Mouse (Mus musculus): ENCODE measurements around the gene Fcrlb.
"Not testable (repeated sequence)": the region's sequence is repeated elsewhere in the genome, so short reads cannot be mapped to it uniquely, and the experiment has no call there.

Gene Fcrlb

DNA sequence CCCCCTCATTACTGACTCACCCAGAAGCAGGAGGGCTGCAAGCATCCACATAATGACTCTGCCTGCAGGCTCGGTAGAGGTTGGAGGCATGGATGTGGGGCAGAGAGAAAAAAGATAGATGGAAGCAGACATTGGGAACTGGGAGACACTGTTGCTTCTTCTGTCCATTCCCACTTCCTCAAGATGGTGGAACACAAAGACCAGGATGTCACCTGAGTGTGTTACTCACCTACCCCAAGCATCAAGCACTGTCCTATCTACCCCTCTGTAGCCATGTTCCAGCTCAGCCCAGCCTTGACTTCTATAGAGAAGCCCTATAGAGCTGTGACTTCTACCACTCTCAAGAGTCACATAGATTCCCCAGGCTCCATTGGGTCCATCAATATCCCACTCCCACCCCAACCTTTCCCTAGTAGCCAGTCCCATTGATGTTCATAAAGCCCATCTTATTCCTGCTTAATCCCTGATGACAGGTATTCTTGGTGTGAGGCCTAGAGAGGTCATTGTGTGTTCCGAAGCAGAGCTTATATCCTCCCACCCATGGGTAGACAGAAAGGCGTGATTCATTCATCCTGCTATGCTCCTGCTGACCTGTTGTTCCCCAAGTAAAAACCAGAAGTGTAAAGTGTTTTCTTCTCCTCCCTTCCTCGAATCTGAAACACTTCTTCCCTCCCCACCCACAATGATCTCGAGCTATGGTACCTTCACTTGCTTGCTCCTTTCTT, at the start of gene Fcrlb:
Gene Fcrlb (minus strand): TSS at position 51 of the 725 bp plus-strand sequence.
- no peak for DNase-seq

DNA sequence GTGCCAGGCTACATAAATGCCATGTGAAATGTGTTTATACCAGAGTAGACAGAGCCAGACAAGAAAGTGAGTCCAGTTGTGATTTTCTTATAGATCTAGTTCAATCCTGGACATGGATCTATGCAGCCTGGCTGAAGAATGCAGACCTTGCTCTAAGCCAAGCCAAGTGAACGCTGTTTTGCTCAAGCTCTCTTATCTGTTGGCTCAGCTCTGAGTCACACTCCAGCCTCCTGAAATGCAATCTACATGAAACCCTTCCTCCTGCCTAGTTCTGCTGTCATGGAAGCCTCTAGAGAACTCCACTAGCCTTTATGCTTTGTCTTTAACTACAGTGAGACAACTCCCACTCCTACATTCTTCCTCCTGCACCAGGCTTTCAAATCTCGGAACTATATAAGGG, 49.6 kb upstream of the Fcrlb start:
- DNase-seq: no peak

DNA sequence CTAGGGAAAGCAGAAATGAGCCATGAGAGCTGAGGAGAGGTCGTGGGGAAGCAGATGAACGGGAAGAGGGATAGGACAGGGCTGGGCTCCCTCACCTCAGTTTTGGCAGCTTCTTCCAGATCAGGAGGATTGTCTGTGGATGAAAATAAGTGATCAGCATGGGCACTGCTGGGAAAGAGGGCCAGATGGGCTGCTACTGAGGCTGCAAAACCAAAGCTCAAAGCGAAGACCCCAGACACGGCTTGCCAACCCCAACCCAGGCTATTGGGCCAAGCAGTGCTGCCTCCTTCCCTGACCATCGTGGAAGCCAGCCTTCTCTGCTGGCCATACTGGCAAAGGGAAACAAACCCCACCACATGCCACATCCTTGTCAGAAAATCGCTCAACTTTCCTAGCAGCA, 48.4 kb upstream of the Fcrlb start:
- DNase-seq: no peak

DNA sequence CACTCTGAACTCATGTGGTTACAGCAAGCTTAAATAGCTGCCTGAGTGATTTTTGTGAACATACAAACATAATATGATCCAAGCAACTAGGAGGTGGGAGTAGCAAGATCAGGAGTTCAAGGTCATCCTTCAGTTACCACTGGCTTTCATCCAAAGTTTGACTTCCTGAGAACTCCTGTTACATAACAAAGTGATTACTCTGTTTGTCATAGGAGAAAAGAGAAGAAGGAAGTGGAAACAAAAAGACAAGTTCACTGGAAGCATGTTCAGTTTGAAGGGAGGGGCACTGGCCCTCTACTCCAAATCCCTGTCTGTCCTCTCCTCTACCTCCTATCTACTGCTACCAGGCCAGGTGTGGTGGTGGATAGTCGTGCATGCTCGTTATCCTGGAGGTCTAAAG, 47.0 kb upstream of the Fcrlb start:
- no peak for DNase-seq

DNA sequence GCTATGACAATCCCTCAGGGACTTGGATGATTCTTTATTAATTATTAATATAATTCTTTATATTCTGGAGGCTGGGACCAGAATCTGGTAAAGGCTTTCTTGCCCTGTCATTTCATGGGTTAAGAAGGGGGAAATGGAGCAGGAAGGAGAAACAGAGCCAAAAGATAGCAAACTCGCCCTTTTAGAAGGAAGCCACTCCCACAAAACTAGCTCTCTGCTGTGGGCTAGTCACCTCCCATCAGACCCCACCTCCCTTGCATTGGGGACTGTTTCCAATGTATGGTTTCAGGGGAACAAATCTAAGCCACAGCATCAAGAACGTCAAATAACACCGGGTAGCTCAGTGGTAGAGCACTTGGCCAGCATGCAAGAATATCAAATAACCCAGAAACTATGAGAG, 45.5 kb upstream of the Fcrlb start:
- no peak for DNase-seq

DNA sequence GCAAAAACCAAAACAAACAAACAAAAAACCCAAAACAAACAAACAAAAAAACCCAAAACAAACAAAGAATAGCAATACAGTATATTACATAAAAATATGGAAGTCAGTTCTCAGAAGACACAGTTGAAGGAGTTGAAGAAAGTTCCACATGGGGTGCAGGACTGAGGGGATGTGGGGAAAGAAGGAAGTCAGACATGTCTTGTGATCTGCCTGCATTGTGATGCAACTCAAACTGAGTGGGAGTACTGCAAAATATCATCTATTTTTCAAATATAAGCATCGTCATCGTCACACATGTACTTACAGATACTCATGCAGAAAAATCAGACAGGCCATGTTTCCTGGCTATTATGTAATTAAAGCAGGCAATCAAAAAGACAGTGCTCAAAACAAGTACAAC, 40.5 kb upstream of the Fcrlb start:
- no peak for DNase-seq

DNA sequence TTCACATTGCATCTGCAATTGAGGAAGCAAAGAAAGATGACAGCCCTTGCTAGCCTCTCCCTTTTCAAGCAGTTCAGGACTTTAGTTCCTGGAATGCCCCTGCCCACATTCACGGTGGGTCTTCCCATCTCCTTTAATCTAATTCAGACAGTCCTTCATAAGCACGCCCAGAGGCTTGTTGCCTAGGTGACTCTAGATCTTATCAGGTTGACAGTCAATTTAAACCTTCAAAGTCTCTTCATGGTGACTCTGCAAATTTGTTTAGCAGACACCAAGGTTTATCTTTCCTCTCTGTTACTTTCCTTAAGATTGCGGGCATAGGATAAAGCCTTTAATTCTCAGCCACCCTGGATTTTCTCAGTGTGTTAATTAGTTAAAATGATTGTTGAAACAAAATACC, 38.0 kb upstream of the Fcrlb start:
- no peak for DNase-seq

DNA sequence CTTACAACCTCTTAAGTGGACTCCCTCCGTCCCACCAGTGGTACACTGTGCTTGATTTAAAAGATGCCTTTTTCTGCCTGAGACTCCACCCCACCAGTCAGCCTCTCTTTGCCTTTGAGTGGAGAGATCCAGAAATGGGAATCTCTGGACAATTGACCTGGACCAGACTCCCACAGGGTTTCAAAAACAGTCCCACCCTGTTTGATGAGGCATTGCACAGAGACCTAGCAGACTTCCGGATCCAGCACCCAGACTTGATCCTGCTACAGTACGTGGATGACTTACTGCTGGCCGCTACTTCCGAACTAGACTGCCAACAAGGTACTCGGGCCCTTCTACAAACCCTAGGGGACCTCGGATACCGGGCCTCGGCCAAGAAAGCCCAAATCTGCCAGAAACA, 32.2 kb upstream of the Fcrlb start:
- DNase-seq: not testable (repeated sequence)

DNA sequence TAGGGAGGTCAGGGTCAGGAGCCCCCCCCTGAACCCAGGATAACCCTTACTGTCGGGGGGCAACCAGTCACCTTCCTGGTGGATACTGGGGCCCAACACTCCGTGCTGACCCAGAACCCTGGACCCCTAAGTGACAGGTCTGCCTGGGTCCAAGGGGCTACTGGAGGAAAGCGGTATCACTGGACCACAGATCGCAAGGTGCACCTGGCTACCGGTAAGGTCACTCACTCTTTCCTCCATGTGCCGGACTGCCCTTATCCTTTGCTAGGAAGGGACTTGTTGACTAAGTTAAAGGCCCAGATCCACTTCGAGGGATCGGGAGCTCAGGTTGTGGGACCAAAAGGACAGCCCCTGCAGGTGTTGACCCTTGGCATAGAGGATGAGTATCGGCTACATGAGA, 31.4 kb upstream of the Fcrlb start:
- DNase-seq: not testable (repeated sequence)

DNA sequence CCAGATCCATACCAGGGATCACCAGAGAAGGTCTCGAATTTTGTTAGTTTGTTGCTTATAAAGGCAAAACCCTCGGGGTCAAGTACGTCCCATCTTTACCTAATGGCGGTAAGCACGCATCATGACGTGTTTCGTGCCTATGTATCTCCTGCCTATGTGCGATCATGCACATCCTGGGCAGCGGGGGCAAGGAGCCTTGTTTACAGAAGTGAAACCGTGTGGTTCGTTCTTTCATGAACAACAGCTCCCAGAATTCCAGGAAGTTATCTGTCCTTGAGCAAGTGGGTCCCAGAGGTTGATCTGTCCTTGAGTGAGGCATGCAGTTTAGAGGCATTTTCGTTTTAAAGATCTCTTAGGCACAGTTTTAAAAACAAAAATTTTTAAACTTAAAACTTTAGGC, 26.5 kb upstream of the Fcrlb start:
- DNase-seq: peak; percentile 64 to 69

DNA sequence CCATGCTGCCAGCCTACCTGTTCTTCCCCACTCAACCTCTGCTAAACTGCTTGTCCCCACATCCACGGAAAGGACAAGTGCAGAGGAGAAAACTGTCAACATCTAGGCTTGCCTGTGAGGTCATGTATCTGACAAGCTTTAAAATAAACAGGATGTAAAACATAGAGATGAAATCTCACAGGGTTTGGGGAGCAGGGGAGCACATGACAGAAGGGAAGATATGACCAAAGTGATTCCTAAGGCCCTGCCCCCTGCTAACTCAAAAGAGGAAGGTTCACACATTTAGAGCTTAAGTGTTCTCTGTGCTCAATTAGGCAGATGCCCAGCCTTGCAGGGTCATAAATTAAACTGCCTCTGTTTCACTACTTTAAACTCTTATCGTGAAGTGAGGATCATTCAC, 21.6 kb upstream of the Fcrlb start:
- no peak for DNase-seq

DNA sequence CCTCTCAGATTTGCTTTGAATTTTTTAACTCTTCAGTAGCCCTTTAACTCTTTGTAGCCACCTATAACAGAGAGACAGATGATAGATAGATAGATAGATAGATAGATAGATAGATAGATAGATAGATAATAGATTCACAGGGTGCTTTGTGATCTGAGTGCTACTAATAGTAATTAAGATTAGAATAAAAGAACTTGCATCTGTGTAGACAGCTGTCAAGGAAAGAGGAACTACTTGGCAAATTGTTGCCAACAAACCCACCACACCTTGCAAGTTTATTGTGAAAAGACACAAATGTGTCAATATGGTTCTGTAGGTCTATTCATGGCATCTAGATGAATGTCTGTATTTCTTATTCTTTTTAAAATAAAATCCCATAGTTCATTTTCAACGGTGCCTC, 21.2 kb upstream of the Fcrlb start:
- DNase-seq: no peak

DNA sequence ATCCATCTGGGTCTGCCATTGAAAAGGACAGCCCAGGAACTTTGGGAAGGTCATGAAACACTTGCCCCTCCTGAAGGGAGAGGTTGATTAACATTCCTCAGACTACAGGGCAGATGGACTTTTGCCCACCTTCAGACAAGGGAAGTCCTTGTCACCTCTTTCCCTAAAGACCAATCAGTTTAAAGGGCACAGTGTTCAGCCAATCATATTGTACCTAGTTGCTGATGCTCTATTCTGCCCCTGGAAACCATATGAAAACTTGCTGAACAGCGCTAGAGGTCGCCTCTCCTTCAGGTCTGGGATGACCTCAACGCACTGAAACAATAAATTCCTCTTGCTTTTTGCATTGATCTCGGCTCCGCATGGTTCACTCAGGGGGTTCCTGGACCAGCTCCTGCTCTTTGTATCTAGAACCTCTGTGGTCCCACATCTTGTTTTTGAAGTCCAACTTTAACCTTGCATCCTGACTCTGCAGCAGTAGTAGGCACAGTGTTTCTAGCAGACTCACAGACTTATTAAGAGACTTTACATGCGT, 20.7 kb upstream of the Fcrlb start:
- no peak for DNase-seq

DNA sequence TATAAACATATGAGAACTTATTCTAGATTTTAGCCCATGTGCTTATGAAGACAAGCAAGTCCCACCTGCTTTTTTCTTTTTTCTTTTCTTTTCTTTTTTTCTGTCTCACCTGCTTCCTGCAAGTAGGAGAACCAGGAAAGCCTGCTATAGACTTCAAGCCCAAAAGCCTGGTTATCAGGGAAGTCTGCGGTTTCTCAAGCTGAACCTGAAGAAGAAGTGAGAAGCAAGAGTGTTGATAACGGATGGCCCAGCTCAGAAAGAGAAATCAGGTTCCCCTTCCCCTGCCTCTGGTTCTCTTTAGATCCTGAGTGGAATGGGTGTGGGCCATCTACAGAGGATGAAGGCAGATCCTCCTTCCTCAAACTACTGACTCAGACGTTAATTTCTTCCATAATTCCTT, 19.3 kb upstream of the Fcrlb start:
- DNase-seq: no peak

DNA sequence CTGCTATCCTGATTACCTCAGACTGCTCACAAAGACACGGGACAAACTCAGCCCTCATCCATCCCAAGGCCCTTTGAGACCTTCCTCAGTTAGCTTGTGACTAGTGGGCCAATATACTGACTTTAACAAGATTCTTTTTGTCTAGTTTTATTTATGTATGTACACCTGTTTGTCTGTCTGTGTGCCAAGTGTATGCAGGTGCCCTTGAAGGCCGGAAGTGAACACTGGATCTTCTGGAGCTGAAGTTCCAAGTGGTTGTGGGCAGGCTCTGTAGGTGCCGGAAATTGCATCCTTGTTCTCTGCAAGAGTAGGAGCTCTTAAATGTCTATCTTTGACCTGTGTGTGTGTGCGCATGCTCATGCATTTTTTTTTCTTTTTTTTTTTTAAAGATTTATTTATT, 16.5 kb upstream of the Fcrlb start:
- no peak for DNase-seq

DNA sequence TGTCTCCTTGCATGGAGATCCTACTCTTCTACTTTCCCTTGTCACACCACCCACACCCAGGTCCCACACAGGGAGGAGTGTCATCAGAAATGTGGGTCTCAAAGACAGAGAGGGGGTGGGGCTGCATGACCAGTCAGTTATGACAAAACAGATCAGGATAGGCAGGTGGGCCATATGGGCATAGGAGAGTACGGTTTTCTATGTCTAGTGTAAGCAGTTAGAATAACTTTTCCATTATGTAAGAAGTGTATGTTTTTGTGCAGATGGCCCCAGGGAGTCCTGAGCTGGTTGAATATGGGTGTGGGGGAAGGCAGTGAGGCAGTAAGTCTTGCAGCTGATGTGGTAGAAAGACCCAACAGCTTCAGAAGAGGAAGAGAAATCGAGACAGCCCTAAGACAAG, 15.7 kb upstream of the Fcrlb start:
- DNase-seq: peak; percentile 58 to 67

DNA sequence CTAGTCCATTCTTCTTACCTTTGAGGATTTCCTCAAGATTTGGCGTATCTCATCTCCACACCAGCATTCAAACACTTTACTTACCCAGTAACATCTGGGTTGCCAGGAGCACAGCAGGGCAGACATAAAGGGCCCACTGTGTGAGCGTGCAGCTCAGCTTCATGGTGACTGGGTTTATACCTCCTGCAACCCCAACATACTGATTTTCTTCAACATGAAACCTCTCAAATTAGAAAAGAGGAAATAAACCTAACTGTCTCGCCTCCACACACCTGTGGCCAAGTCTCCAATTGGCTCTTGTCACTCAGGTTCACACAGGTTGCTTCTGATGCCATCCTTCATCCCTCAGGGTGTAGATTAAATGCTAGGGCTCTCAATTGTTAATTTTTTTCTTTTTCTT, 14.6 kb upstream of the Fcrlb start, which contains the start of gene Fcrla:
Gene Fcrla (minus strand): TSS at position 206 of the 400 bp plus-strand sequence.
- DNase-seq: peak in 1 of 2 experiments; percentile 34

DNA sequence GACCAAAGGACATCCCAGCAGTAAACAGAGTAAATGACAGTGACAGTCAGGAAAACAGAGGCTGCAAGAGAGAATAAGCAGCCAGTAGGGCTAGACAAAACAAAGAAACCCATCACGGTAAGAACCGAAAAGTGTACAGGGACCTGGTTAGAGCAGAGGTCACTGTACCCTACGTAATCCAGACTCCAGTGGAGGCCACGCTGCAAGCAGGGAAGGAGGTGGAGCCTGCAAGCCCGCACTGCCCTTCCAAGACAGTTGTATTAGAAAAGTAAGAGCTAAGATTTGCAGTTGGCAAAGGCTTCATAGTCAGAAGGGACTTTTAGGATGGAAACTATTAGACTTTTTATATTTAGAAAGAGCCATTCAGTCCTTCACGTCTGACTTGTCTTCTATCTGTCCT, 14.2 kb upstream of the Fcrlb start:
- DNase-seq: no peak

DNA sequence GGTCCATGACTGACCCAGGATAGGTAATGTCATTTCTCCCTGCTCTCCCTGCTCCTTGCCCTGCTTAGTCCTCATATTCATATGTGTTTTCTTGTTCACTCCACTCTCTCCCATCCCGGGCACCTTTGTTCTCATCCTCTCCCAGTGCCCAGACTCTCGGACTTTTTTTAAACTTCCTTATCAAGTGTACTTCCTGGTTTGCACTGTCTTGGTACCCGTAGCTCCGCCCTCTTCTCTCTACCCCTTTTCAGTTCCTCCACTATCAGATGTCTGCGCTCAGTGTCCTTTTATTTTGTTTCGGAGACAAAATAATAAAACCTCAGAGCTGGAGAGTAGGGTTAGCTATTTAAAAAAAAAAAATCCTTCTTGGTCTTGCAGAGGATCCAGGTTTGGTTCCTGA, 11.7 kb upstream of the Fcrlb start:
- DNase-seq: peak; percentile 36 to 54

DNA sequence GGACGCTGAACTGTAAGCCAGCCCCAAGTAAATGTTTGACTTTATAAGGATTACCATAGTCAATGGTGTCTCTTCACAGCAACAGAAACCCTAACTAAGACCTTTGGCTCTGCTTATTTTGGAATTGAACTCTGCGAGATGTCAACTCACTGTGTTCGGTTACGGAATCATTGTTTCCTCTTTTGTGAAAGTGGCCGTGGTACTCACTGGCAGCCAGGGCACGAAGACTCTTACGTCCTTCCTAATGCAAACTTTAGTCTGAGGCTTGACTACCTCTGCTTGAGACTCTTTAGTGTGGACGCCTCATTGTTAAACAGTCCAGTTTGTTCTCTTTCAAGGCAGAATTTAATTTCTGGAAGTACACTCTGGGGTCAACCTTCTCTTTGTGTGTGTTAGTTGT, 6.6 kb upstream of the Fcrlb start:
- DNase-seq: no peak

DNA sequence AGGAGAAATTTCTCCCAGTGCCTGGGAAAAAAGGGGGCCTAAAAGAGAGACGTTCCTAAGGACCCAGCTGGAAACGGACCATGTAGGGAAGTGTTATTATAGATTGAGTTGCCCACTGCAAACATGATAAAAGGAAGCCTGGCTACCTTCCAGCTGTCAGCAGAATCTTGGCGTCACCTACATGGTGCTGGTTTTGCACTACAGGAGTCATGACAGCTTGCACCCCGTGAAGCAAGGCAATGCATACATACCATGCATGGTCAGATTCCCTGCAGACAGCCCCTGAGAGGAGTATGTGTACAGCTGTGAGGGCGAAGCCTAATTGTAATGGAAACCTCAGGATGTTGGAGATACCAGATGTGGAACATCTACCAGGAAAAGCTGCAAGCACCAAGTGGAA, 2.9 kb upstream of the Fcrlb start:
- DNase-seq: no peak

DNA sequence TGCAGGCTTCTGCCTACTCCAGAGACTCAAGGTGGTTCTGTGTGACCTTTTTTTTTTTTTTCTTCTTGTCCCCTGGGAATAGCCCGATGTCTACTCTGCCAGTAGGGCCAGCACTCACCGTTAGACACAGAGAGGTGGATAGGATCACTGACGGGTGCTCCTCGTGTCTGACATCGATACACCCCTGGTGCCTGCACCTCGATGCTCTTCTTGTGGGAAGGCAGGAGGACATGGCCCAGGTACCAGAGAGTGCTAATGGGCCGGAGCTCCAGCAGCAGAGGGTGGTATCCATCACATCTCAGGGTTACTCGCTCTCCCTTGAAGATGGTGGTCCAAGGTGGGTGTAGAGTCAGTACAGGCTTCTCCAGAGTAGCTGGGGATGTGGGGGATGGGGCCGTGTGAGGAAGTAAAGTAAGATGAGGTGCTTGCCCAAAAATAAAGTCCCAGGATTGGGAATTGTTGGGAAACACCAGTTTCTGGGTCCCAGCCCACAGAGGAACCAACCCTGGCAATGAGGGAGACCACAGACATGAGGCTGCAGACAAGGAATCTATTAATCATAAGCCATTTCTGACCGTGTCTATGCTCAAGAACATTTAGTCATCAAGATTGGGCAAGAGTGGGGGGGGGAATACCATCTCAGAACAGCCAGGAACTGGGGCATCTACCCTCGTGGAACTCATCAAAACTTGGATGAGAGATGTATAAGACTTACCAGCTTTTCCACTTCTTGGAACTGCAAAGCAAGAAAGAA, 657 bp downstream of the Fcrlb start:
- DNase-seq: no peak

DNA sequence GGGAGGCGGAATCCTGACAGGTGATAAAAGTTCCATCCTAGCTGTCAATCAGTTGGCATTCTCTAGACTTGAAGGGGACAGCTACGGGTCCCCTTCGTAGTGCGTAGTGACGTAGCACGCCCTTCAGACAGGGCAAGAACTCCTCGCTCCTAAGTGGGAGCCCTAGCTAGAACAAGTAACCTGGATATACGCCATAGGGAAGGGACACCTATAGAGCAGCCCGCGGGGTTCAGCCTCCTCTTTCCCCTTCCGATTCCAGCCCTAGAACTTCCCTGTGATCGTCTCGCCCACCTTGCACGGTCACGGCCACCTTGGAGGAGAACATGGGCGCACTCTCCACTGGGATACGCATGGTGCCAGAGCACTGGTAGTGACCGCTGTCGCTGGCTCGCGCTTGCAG, 4.4 kb downstream of the Fcrlb start:
- DNase-seq: no peak

DNA sequence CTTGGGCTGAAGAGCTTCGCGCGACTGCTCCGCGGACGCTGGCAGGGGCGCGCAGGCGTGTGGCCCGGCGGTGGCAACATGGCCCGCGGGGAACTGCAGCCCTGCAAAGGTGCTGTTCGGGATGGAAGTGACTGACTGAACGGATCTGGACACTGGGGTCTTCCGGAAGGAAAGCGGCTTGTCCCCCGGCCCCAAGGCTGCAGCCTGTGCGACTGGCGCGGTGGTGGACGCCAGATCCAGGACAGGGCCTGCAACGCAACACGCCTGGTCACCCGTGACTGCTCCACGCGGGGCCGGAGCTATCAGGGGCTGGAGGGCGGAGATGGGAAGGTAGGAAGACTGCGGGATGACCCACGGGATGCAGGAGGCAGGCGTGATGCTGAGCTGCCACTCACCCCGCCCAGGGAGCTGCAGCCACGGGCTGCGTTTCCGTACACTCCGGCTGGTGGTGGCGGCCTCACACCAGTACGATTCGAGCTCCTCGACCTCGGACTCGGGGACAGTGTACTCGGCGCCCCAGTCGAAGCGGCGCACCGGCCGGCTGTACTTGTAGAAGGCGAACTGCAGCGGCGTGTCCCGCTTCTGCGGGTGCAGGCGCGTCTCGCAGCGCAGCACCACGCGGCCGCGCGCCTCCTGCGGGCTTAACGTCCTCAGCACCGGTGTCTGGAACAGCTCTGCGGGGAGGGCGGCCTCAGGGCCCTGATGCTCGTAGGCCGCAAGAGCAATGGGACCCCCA, 5.1 kb downstream of the Fcrlb start:
- peak; percentile 27 to 50 for DNase-seq
